Mouse (Mus musculus): Measurements from ENCODE around the gene Itgb6. TPM values are rescaled to one million over a fixed set of nuclear protein-coding genes. Genes with fewer than 3 reads are reported as not detected.

Gene Itgb6
- not detected for total RNA-seq (2023)

DNA sequence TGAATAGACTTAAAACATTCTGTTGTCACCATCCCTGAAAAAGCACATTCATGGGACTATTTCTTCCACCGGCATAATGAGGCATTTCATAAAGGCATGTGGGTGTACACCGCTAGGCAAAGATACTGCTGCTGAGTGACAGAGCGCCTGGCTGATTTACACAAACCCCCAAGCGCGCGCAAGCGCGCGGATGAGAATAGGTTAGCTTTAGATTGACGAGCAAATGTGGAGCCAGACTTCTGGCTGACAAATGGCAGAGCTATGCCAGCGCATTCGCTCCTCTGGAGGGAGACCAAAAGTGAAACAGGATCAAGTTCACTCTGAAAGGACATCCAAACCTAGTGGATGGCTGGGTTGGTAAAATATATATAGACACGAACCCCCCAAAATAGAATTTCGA lies at the start of gene Itgb6:
Itgb6 (minus strand) TSS at position 130 of the 400 bp plus-strand sequence.

DNA sequence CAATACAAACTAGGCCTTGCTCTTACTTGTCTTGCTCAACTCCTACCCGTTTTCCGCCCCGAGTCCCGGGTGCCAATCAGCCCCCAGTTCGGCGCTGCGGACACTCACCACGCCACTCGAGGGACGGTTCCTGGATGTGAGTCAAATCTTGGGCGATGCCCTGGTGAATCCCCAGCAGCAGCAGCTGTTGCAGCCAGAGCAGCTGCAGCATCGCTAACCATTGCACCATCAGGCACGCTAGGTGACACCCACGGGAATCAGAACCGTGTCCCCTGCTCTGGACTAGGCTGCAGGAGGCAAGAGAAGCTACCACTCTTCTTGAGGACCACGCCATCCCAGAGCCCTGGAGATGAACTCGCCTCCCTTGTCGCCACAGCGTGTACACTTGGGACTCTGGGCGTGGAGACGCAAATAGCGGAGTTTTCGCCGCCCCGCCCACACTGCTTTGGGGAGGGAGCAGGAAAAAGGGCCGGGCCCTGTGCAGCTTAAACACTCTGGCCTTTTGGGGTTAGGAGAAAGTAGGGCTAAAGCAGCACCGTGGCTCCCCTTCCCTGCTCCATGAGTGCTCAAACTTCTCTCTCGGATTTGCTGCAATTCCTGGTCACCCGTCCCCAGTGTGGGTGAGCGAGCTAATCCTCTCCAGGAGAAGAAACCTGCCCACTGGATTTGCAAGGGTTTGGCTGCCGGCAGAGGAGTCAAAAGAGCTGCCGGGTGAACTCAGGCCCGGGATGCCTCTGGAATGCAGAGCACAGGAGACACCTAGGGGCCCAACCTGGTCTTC lies 169.4 kb downstream of the Itgb6 start, which contains the start of gene Pla2r1:
Pla2r1 (minus strand) TSS at position 407 of the 781 bp plus-strand sequence.

Other genes with a start within 250 kb of the Itgb6 start
- gene Pla2r1, start 169.3 kb downstream of the Itgb6 start, total RNA-seq (2023) = not detected
- 100 to 1,000 TPM; 108 to 115 TPM for gene Rbms1, start 240.5 kb upstream of the Itgb6 start, total RNA-seq (2023)

Data from T-cell, adult 66 days (primary cell).